Mouse (Mus musculus) cortical plate, adult 2 months (tissue): ENCODE measurements at regions not wholly inside any gene's neighbourhood (a gene's known extent, or its start where the extent isn't known, plus 50 kb on each side); places are given as distances from the start of the nearest gene placed in this dataset.

Experiments used
- CTCF ChIP-seq: fragments of 200-500 bp; IDR thresholded peaks from 2 replicates; pipeline ENCODE4 v1.5.1; 2011; ENCODE audit warnings: mild to moderate bottlenecking, control low read depth, low read length; ENCODE audit not compliant: insufficient read depth; ENCODE audit errors: extremely low read depth
- POLR2A ChIP-seq: fragments of 200-500 bp; IDR thresholded peaks from 2 replicates; pipeline ENCODE4 v1.6.1; 2011; ENCODE audit warnings: mild to moderate bottlenecking, low read length, control low read depth; ENCODE audit not compliant: insufficient read depth; ENCODE audit errors: extremely low read depth

DNA sequence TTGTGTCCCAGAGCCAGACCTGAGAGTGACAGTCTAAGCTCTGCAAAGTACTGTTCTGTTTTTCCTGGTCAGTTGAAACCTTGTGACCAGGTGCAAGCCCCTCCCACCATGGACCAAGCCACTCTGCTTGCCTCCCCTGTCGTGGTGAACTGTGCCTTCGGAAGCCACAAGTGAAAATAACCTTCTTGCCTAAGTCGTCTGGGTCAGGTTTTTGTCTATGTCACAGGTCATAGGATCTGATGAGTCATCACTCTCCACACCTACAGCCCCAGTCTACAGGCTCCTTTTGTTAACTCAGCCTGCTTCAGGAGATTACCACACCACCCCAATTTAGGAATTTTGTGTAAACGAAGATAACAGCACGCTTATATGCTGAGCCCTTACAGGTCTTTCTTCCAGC, 417.2 kb upstream of the Arid1b start:
- no peak for TF ChIP-seq POLR2A
- no peak for TF ChIP-seq CTCF
